Mouse (Mus musculus): Measurements from ENCODE around the gene Cmklr1.

DNA sequence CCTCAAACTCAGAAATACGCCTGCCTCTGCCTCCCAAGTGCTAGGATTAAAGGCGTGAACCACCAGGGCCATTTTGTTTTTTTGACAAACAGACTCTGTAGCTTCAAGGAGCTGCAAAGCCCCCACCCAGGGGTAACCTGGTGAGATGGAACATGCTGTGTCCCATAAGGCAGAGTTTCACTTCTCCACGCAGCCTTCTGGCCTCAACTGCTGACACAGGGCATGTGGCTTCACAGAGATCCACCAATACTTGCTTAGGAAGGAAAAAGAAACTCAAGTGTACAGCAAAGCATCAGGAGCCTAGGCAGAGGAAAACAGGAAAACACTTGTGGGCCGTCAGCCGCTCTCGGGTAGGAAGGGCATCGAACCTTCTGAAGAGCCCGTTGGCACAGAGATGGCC lies 3.1 kb downstream of the Cmklr1 start:
- TF ChIP-seq CTCF (IDR thresholded peaks at IDR 0.05) (no peak), EP300 (IDR thresholded peaks at IDR 0.05) (no peak)
